Mouse (Mus musculus) small intestine, adult 2 months (tissue): ENCODE measurements around the gene Banp. TPM values are rescaled to one million over a fixed set of nuclear protein-coding genes. Genes with fewer than 3 reads are reported as not detected.
A peak's percentile ranks its signal among the peaks of the same experiment; 100 is the strongest.

Experiments used
- H3K27ac ChIP-seq: fragments of 200-500 bp; 2 replicates; pipeline ENCODE4 v1.5.1; 2012; ENCODE audit warnings: low read depth, low read length, control low read depth, inconsistent platforms; ENCODE audit not compliant: insufficient read depth
- H3K27me3 ChIP-seq: fragments of 200-500 bp; 2 replicates; pipeline ENCODE4 v1.6.1; 2012; ENCODE audit warnings: mild to moderate bottlenecking, moderate library complexity, low read length, inconsistent platforms; ENCODE audit not compliant: control insufficient read depth, insufficient read depth
- H3K36me3 ChIP-seq: fragments of 200-500 bp; 2 replicates; pipeline ENCODE4 v1.6.1; 2012; ENCODE audit warnings: mild to moderate bottlenecking, low read length, control low read depth, inconsistent platforms; ENCODE audit not compliant: control insufficient read depth, insufficient read depth
- H3K4me1 ChIP-seq: fragments of 200-500 bp; 2 replicates; pipeline ENCODE4 v1.6.1; 2012; ENCODE audit warnings: low read length, inconsistent platforms, mixed read lengths; ENCODE audit not compliant: control insufficient read depth, insufficient read depth, insufficient read length
- H3K4me3 ChIP-seq: fragments of 200-500 bp; 2 replicates; pipeline ENCODE4 v1.5.1; 2012; ENCODE audit warnings: low read depth, mild to moderate bottlenecking, control low read depth, inconsistent platforms, low read length, moderate library complexity
- CTCF ChIP-seq: fragments of 200-500 bp; IDR thresholded peaks from 2 replicates; pipeline ENCODE4 v1.5.1; 2012; ENCODE audit warnings: low read depth, mild to moderate bottlenecking, control low read depth, inconsistent platforms, low read length, moderate library complexity, mixed read lengths; ENCODE audit not compliant: insufficient replicate concordance, insufficient read length; ENCODE audit errors: extremely low read depth
- POLR2A ChIP-seq: fragments of 200-500 bp; IDR thresholded peaks from 2 replicates; pipeline ENCODE4 v1.6.1; 2012; ENCODE audit warnings: low read depth, mild to moderate bottlenecking, control low read depth, inconsistent platforms, low read length, moderate library complexity
- WGBS: fragments of 180-500 bp; shearing (Covaris S2); methylation state at CpG from one replicate; pipeline ENCODE4 v1.1.7; 2018; 5-methylcytosine and 5-hydroxymethylcytosine counted together
- polyA plus RNA-seq: library from polyadenylated mRNA; depleted of rRNA; stranded (reverse); fragments of >200 nt; gene quantifications from 2 replicates; pipeline ENCODE4 v1.2.3, GENCODE M21; 2012

The Banp gene
- polyA plus RNA-seq, 1 experiment = 34.3 TPM

DNA sequence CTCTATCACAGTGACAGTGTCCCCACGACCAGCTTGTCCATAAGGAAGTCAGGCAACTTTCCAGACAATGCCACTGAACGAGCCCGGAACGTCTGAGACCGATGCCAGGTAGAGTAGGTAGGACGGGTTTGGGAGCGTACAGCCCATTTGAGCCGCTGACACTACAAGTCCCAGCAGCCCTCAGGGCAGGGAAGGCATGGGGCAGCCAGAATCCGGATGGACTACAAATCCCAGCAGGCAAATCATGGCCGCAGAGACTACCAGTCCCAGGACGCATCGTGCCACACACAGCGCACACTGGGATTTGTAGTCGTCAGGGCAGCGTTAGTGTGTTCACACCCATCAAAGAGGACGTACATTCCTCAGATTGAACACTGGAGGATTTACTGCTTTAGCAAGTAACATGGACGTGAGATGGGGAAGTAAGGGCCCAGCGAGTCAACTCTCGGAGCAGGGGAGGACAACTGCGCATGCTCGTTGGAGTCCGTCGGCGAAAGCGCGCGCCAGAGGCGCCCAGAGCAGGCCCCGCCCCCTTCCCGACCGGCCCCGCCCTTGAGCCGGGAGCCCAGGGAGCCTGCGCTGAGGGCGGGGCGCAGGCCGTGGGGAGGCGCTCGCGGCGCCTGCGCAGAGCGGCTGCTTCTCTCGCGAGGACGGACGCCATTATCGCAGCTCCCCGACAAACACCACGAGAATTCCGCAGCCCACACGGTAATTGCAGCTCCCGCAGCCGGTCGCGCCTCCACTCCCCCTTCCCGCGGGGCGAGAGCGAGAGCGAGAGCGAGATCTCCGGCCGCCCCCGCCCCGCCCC, 595 bp downstream of the Banp start:
- no peaks in the 10 kb centered on the region for H3K27me3 ChIP-seq
- WGBS = under 1% methylated on average over 66 of the region's 66 CpGs
- H3K36me3 ChIP-seq = no peaks in the 10 kb centered on the region; the same call in 1 of the 2 replicates
- H3K27ac ChIP-seq = peak overlapping the region; percentile 97
- TF ChIP-seq POLR2A = peak; percentile 74
- TF ChIP-seq CTCF = no peak
- H3K4me1 ChIP-seq = peaks cover 21% of the 10 kb centered on the region
- peak overlapping the region; percentile 84 for H3K4me3 ChIP-seq

DNA sequence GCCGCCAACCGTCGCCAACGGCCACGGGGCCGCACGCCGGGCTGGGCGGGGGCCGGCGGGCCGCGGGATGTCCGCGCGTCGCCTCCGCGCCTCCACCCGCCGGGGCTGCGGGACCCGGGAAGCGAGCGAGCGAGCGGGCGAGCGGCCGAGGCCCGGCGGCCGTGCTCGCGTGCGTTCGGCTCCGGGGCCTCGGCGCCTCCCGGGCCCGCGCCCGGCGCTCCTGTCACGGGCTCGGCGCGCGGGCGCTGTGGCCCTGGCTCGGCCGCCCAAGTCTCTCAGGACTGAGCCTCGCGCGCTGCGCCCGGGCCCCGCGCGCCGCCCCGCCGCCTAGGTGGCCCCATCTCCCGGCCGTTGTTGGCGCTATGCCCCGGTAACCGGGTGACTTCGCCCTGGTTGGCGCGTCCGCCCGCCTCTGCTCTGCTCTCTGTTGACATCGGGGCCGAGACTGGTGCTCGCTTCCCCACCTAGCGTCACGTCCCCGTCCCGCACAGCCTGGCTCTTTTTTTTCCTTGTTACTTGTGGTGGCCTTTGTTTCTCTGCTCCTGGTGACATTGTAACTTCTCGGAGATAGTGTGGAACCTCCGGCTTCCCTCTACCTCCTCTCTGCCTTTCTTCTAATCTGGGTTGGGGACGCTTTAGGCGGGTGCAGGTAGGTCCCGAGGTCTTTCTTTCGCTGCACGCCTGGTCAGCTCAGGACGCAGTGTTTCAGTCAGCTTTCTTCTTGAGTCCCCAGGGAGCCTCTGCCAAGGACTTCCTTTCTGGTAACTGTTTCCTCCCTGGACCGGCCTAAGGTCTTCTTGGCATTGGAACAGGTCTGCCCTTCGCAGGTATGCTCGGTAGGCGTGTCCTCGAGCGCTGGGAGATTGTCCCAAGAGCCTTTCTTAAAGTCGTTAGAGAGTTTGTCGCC, 1.5 kb downstream of the Banp start:
- H3K27ac ChIP-seq = peak overlapping the region; percentile 97
- no peaks in the 10 kb centered on the region for H3K27me3 ChIP-seq
- H3K4me3 ChIP-seq = peak overlapping the region; percentile 84
- 2% methylated on average over 97 of the region's 97 CpGs for WGBS
- TF ChIP-seq CTCF (peak; percentile 14; the same call in 1 of the 2 replicates), POLR2A (peak; percentile 84; the same call in 1 of the 2 replicates)
- H3K4me1 ChIP-seq = peaks cover 21% of the 10 kb centered on the region
- H3K36me3 ChIP-seq = peaks cover under 1% of the 10 kb centered on the region; the same call in 1 of the 2 replicates

DNA sequence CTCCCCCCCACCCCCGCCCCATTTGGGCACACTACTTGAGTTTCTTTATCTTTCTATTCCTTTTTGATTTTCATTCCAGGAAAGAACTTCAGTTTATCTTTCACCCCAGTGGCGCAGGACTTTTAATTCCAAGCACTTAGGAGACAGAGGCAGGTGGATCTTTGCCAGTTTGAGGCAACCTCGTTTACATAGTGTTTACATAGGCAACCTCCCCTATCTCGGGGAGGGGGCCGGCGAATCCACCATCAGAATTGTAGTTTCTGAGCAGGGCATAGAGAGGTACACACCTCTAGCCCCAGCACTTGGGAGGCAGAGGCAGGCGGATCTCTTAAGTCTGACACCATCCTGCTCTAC, 2.1 kb downstream of the Banp start:
- 9% methylated on average over 7 of the region's 7 CpGs for WGBS

DNA sequence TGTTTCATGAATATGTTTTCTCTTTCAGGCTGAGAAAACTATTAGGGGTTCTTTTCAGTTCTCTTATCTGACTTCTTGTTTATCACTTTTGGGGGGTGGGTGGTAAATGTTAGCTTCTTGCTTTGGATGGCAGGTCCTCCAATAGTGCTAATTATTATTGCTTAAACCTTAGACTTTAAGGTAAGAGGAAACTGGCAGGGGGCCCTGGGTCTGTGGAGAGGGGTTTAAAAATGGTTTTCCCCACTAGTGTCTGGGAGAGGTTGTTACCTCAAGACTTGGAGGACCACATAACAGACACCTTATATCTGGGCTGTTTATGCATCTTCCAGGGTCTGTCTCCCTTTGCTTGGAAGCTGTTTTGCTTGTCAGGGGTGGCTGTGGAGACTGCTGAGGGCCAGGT, 2.6 kb downstream of the Banp start:
- H3K36me3 ChIP-seq = peaks cover 2% of the 10 kb centered on the region; the same call in 1 of the 2 replicates

More for the DNA sequence above, 2.1 kb downstream of the Banp start:
- no peak overlapping the region for H3K27ac ChIP-seq
- H3K27me3 ChIP-seq = no peaks in the 10 kb centered on the region
- peak overlapping the region; percentile 84; the same call in 1 of the 2 replicates for H3K4me3 ChIP-seq
- peaks cover 21% of the 10 kb centered on the region for H3K4me1 ChIP-seq
- TF ChIP-seq CTCF = no peak
- no peak for TF ChIP-seq POLR2A
- peaks cover 2% of the 10 kb centered on the region; the same call in 1 of the 2 replicates for H3K36me3 ChIP-seq

DNA sequence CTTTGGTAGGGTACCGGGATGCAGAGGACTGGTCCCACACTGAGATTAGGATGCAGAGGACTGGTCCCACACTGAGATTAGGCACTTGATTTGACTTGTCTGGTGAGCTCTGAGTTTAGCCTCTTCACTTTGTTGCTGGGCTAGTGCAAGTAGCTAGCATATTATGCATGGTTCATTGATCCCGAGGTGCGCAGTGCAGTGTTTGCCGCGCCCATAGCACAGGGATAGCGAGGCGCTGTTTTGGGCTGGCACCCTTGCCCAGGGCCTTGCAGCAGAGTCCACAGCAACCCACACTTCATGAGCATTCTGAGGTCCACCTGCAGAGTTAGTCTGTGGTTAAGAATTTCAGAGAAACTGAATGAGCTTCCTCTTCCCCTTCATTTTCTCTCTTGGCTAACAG, 3.2 kb downstream of the Banp start:
- no peak for TF ChIP-seq CTCF
- TF ChIP-seq POLR2A = no peak
- Histone ChIP-seq H3K36me3 (peaks cover 2% of the 10 kb centered on the region; the same call in 1 of the 2 replicates), H3K4me3 (no peak overlapping the region), H3K27me3 (no peaks in the 10 kb centered on the region), H3K27ac (no peak overlapping the region), H3K4me1 (peaks cover 20% of the 10 kb centered on the region)
- 71% methylated on average over 7 of the region's 7 CpGs for WGBS

More for the DNA sequence above, 2.6 kb downstream of the Banp start:
- Histone ChIP-seq H3K27ac (no peak overlapping the region), H3K4me3 (no peak overlapping the region), H3K27me3 (no peaks in the 10 kb centered on the region), H3K4me1 (peaks cover 21% of the 10 kb centered on the region)
- TF ChIP-seq POLR2A = no peak
- no peak for TF ChIP-seq CTCF

DNA sequence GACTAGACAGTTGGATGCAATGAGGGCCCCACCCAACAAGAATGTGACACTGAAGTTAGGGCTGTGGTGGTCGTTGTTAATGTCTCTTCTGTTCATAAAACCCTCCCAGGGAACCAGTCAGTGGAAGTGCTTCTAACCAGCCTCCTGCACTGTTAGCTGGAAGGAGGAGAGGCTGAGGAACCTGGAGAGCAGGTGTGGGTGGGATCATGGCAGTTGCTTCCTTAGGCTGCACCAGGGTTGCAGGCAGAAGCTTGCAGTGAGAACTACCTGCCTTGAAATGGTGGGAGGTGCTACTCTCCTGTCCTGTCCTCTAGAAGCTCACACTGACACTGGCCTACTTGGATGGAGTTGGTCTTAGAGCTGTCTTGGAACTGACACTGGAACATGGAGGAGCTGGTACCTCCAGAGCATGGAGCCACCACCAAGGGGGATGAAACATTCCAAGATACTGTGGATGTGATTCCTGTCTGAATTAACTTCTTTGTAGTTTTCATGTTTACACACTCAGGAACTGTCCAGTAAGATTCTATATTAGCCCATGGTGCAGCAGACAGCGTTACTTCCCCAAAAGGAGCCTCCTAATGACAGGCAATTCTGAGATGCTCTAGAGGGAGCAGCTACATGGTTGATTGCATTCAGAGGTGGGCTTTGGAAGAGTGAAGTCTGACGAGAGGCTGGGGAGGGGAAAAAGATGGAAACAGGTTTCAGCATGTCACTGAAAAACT, 4.4 kb downstream of the Banp start:
- H3K36me3 ChIP-seq = peaks cover 2% of the 10 kb centered on the region; the same call in 1 of the 2 replicates
- no peak overlapping the region for H3K4me3 ChIP-seq
- no peak overlapping the region for H3K27ac ChIP-seq
- peaks cover 12% of the 10 kb centered on the region; the same call in 1 of the 2 replicates for H3K4me1 ChIP-seq
- TF ChIP-seq CTCF (no peak), POLR2A (no peak)
- WGBS = 59% methylated on average over 3 of the region's 3 CpGs
- H3K27me3 ChIP-seq = no peaks in the 10 kb centered on the region
